7 mouse cellular contexts compared by ENCODE assay signal in genomic region chr1:153424770-153425584, GRCm38 (mm10). TPM values are rescaled to one million over a fixed set of nuclear protein-coding genes. Genes with fewer than 3 reads are reported as not detected.
DNase-seq lines count a peak whose midpoint lies in the region; ATAC-seq lines count a peak whose summit lies in the region.

Gene Shcbp1l (plus strand): TSS chr1:153425162.

- intact Hi-C loops in left cerebral cortex, postnatal 4 days (cut with DNase I) = no loop called here

- no peaks in the 10 kb centered on the region for H3K4me1 ChIP-seq in embryonic facial prominence, embryonic 11.5 days (ENCODE audit: control insufficient read depth, insufficient read depth, low read length)
- H3K4me1 ChIP-seq in midbrain, embryonic 11.5 days (ENCODE audit: control insufficient read depth, insufficient read depth, low read length) = peaks cover 2% of the 10 kb centered on the region; the same call in 1 of the 2 replicates

- H3K9ac ChIP-seq in embryonic facial prominence, embryonic 11.5 days (replicated peaks; ENCODE audit: low read length) = peak within 1 kb of the TSS; percentile 35
- peak within 1 kb of the TSS; percentile 58 for H3K9ac ChIP-seq in midbrain, embryonic 11.5 days (ENCODE audit: low read length)

- peak within 1 kb of the TSS; percentile 91 for H3K4me2 ChIP-seq in embryonic facial prominence, embryonic 11.5 days (ENCODE audit: low read depth, low read length)
- H3K4me2 ChIP-seq in midbrain, embryonic 11.5 days = peak within 1 kb of the TSS; percentile 93

- H3K9me3 ChIP-seq in embryonic facial prominence, embryonic 11.5 days (replicated peaks; ENCODE audit: control insufficient read depth, low read length) = no peaks in the 10 kb centered on the region
- no peaks in the 10 kb centered on the region for H3K9me3 ChIP-seq in midbrain, embryonic 11.5 days (ENCODE audit: control insufficient read depth, low read length)

- H3K4me3 ChIP-seq in embryonic facial prominence, embryonic 11.5 days (ENCODE audit: low read depth, low read length) = peak within 1 kb of the TSS; percentile 41
- peak within 1 kb of the TSS; percentile 53 for H3K4me3 ChIP-seq in midbrain, embryonic 11.5 days (ENCODE audit: low read depth, low read length)

- WGBS in embryonic facial prominence, embryonic 11.5 days = 3% methylated on average over 47 of the region's 60 CpGs
- 2% methylated on average over 60 of the region's 60 CpGs for WGBS in midbrain, embryonic 11.5 days

- ATAC-seq in embryonic facial prominence, embryonic 11.5 days (replicated peaks; ENCODE audit: insufficient number of reproducible peaks, low FRiP score, low TSS enrichment, low read depth) = peak; percentile 87
- ATAC-seq in granulocyte monocyte progenitor cell, adult 5-6 weeks (replicated peaks; ENCODE audit: poor library complexity, severe bottlenecking) = peak; percentile 90
- peak; percentile 89 for ATAC-seq in midbrain, embryonic 11.5 days (ENCODE audit: low FRiP score)

- no peaks in the 10 kb centered on the region; the same call in 1 of the 2 replicates for H3K27me3 ChIP-seq in embryonic facial prominence, embryonic 11.5 days (ENCODE audit: control insufficient read depth, insufficient read depth, low read length)
- peaks cover 11% of the 10 kb centered on the region; the same call in 1 of the 2 replicates for H3K27me3 ChIP-seq in midbrain, embryonic 11.5 days (ENCODE audit: control insufficient read depth, insufficient read depth, low read length)

- H3K36me3 ChIP-seq in embryonic facial prominence, embryonic 11.5 days (replicated peaks; ENCODE audit: control insufficient read depth, insufficient read depth, low read depth, low read length) = no peaks in the 10 kb centered on the region
- no peaks in the 10 kb centered on the region for H3K36me3 ChIP-seq in midbrain, embryonic 11.5 days (ENCODE audit: control insufficient read depth, insufficient read depth, low read length)

- peak; percentile 70 to 81 for DNase-seq in adrenal gland, postnatal 36 days
- DNase-seq in embryonic facial prominence, embryonic 11.5 days (ENCODE audit: low spot score) = peak; percentile 78
- peak; percentile 27 for DNase-seq in kidney, adult 11 months
- peak; percentile 63 for DNase-seq in left cerebral cortex, postnatal 4 days
- DNase-seq in midbrain, embryonic 11.5 days (ENCODE audit: low spot score, missing footprints) = peak; percentile 92
- DNase-seq in spleen, adult 12 weeks (ENCODE audit: low spot score) = peak; percentile 73

- no peak within 1 kb of the TSS for H3K27ac ChIP-seq in embryonic facial prominence, embryonic 11.5 days (replicated peaks; ENCODE audit: low read depth, low read length)
- no peak within 1 kb of the TSS for H3K27ac ChIP-seq in midbrain, embryonic 11.5 days (ENCODE audit: low read depth, low read length)

RNA-seq across cellular contexts. Expression of gene Shcbp1l, which starts in this region (rescaled TPM):
- total RNA-seq in adrenal gland, postnatal 36 days (2021) = under 1 TPM; 0.20 to 0.36 TPM
- polyA plus RNA-seq in embryonic facial prominence, embryonic 11.5 days (2014; fragmentation: Nextera tagmentation; extraction: Ambion mirVana) = 0.25 and 0.45 TPM in 2 replicates
- 1.2 and 3.9 TPM in 2 replicates for total RNA-seq in granulocyte monocyte progenitor cell, adult 5-6 weeks (2014; fragmentation: Nextera tagmentation)
- total RNA-seq in granulocyte monocyte progenitor cell, adult 5-6 weeks (2017) = 0.36 and 0.99 TPM in 2 replicates
- total RNA-seq in left cerebral cortex, postnatal 4 days (2021) = 1 to 10 TPM; 2.8 to 3.2 TPM
- polyA plus RNA-seq in midbrain, embryonic 11.5 days (2014; fragmentation: Nextera tagmentation; extraction: Ambion mirVana) = 0.10 and 0.22 TPM in 2 replicates

Comparison
In these comparisons a context has a peak if more than half of its experiments do, and no peak if none do; other contexts are left out.
1. Peak in DNase-seq in adrenal gland, postnatal 36 days; RNA of the gene not detected or under 1 TPM.
2. Peak in DNase-seq, ATAC-seq, H3K4me3 ChIP-seq, H3K9ac ChIP-seq and H3K4me2 ChIP-seq in embryonic facial prominence, embryonic 11.5 days; RNA of the gene not detected or under 1 TPM.
3. Peak in DNase-seq, ATAC-seq, H3K4me3 ChIP-seq, H3K9ac ChIP-seq and H3K4me2 ChIP-seq in midbrain, embryonic 11.5 days; RNA of the gene not detected or under 1 TPM.
4. DNase-seq: peak in every context shown above with its lines; median percentile 92 in midbrain, embryonic 11.5 days; 78 in embryonic facial prominence, embryonic 11.5 days; 76 in adrenal gland, postnatal 36 days; 73 in spleen, adult 12 weeks; 63 in left cerebral cortex, postnatal 4 days; 27 in kidney, adult 11 months.